In genomic region chr8:17618846-17619245, GRCm38 (mm10) we compare ENCODE assay signal across 17 mouse cellular contexts.
DNase-seq lines count a peak whose midpoint lies in the region; ATAC-seq and TF ChIP-seq lines count a peak whose summit lies in the region.
"Had no signal": no experiment of that assay in that cellular context is flagged by ENCODE, and none has a peak within 500 bp of the region (broad histone marks: within the 10 kb centered on the region; RNA-seq: fewer than 3 reads in every experiment).

No protein-coding gene starts in this region.

- no peak overlapping the region for H3K9ac ChIP-seq in forebrain, embryonic 14.5 days (ENCODE audit: low read length)
- H3K9ac ChIP-seq in forebrain, embryonic 11.5 days (ENCODE audit: low read length): no peak overlapping the region
- H3K9ac ChIP-seq in midbrain, embryonic 14.5 days (replicated peaks; ENCODE audit: low read length): no peak overlapping the region
- no peak overlapping the region for H3K9ac ChIP-seq in midbrain, embryonic 15.5 days
- H3K9ac ChIP-seq in forebrain, embryonic 16.5 days (replicated peaks; ENCODE audit: low read depth, low read length): no peak overlapping the region
- H3K9ac ChIP-seq: embryonic facial prominence, embryonic 12.5 days; hindbrain, embryonic 13.5 days had no signal

- ATAC-seq in forebrain, embryonic 14.5 days: peak; percentile 67
- no peak for ATAC-seq in forebrain, embryonic 11.5 days (replicated peaks; ENCODE audit: low FRiP score)
- ATAC-seq in midbrain, embryonic 14.5 days (ENCODE audit: low FRiP score, low TSS enrichment): peak; percentile 34; the same call in 1 of the 2 replicates
- no peak for ATAC-seq in midbrain, embryonic 15.5 days (replicated peaks)
- ATAC-seq in forebrain, embryonic 16.5 days: peak; percentile 47
- ATAC-seq: intestine, embryonic 16.5 days had no signal

- no peak overlapping the region for H3K27ac ChIP-seq in forebrain, embryonic 14.5 days (ENCODE audit: low read depth, low read length)
- no peak overlapping the region for H3K27ac ChIP-seq in forebrain, embryonic 11.5 days (ENCODE audit: low read depth, low read length)
- no peak overlapping the region for H3K27ac ChIP-seq in midbrain, embryonic 14.5 days (replicated peaks; ENCODE audit: low read depth, low read length)
- no peak overlapping the region for H3K27ac ChIP-seq in midbrain, embryonic 15.5 days
- no peak overlapping the region for H3K27ac ChIP-seq in forebrain, embryonic 16.5 days (ENCODE audit: low read length)
- H3K27ac ChIP-seq: embryonic facial prominence, embryonic 12.5 days; heart, embryonic 10.5 days; hindbrain, embryonic 13.5 days had no signal

- DNase-seq in forebrain, embryonic 14.5 days (ENCODE audit: low spot score): peak; percentile 86
- DNase-seq in forebrain, embryonic 11.5 days (ENCODE audit: low spot score): no peak
- DNase-seq in midbrain, embryonic 14.5 days: peak; percentile 58
- peak; percentile 91 for DNase-seq in brain, embryonic 14.5 days (ENCODE audit: low read depth)
- DNase-seq in lung, postnatal 25 days (ENCODE audit: low spot score): no peak
- DNase-seq: adrenal gland, adult 8-10 months; adrenal gland, postnatal 36 days; cerebellum, adult 18-20 months; gastrocnemius, postnatal 10 days; heart, postnatal 10 days; kidney, adult 2 months had no signal

- H3K27me3 ChIP-seq in forebrain, embryonic 14.5 days (replicated peaks; ENCODE audit: control insufficient read depth, insufficient read depth, low read length): no peaks in the 10 kb centered on the region
- no peaks in the 10 kb centered on the region for H3K27me3 ChIP-seq in forebrain, embryonic 11.5 days (ENCODE audit: control insufficient read depth, insufficient read depth, low read length)
- no peaks in the 10 kb centered on the region for H3K27me3 ChIP-seq in midbrain, embryonic 14.5 days (ENCODE audit: control insufficient read depth, insufficient read depth, low read length)
- H3K27me3 ChIP-seq in midbrain, embryonic 15.5 days (replicated peaks): no peaks in the 10 kb centered on the region
- H3K27me3 ChIP-seq in forebrain, embryonic 16.5 days (replicated peaks; ENCODE audit: control insufficient read depth, insufficient read depth, low read length): no peaks in the 10 kb centered on the region
- H3K27me3 ChIP-seq: embryonic facial prominence, embryonic 12.5 days; hindbrain, embryonic 13.5 days had no signal

- TF ChIP-seq POLR2A in brain, embryonic 14.5 days (IDR thresholded peaks at IDR 0.05; ENCODE audit: borderline replicate concordance, extremely low read depth, insufficient read depth, insufficient read length, poor library complexity, severe bottlenecking): no peak

- no peaks in the 10 kb centered on the region for H3K9me3 ChIP-seq in forebrain, embryonic 14.5 days (replicated peaks; ENCODE audit: control insufficient read depth, low read length)
- no peaks in the 10 kb centered on the region for H3K9me3 ChIP-seq in forebrain, embryonic 11.5 days (ENCODE audit: control insufficient read depth, low read length)
- no peaks in the 10 kb centered on the region for H3K9me3 ChIP-seq in midbrain, embryonic 14.5 days (ENCODE audit: control insufficient read depth, low read length)
- H3K9me3 ChIP-seq in midbrain, embryonic 15.5 days: no peaks in the 10 kb centered on the region
- no peaks in the 10 kb centered on the region for H3K9me3 ChIP-seq in forebrain, embryonic 16.5 days (ENCODE audit: control insufficient read depth, low read length)
- H3K9me3 ChIP-seq: embryonic facial prominence, embryonic 12.5 days; heart, embryonic 10.5 days; hindbrain, embryonic 13.5 days had no signal

- no peaks in the 10 kb centered on the region for H3K36me3 ChIP-seq in forebrain, embryonic 14.5 days (ENCODE audit: control insufficient read depth, insufficient read depth, low read length)
- H3K36me3 ChIP-seq in forebrain, embryonic 11.5 days (ENCODE audit: control insufficient read depth, insufficient read depth, low read length): no peaks in the 10 kb centered on the region
- no peaks in the 10 kb centered on the region for H3K36me3 ChIP-seq in midbrain, embryonic 14.5 days (ENCODE audit: control insufficient read depth, insufficient read depth, low read length)
- H3K36me3 ChIP-seq in midbrain, embryonic 15.5 days (replicated peaks): no peaks in the 10 kb centered on the region
- H3K36me3 ChIP-seq in forebrain, embryonic 16.5 days (ENCODE audit: control insufficient read depth, insufficient read depth): no peaks in the 10 kb centered on the region
- H3K36me3 ChIP-seq: embryonic facial prominence, embryonic 12.5 days; heart, embryonic 10.5 days; hindbrain, embryonic 13.5 days had no signal

- H3K4me2 ChIP-seq in forebrain, embryonic 14.5 days (ENCODE audit: low read length): no peak overlapping the region
- H3K4me2 ChIP-seq in forebrain, embryonic 11.5 days (ENCODE audit: low read depth, low read length, severe bottlenecking): no peak overlapping the region
- no peak overlapping the region for H3K4me2 ChIP-seq in midbrain, embryonic 14.5 days (ENCODE audit: low read length)
- H3K4me2 ChIP-seq in midbrain, embryonic 15.5 days: no peak overlapping the region
- H3K4me2 ChIP-seq in forebrain, embryonic 16.5 days (ENCODE audit: low read length): no peak overlapping the region
- H3K4me2 ChIP-seq: embryonic facial prominence, embryonic 12.5 days; hindbrain, embryonic 13.5 days had no signal

- no peak overlapping the region for H3K4me3 ChIP-seq in forebrain, embryonic 14.5 days (ENCODE audit: low read depth, low read length)
- no peak overlapping the region for H3K4me3 ChIP-seq in forebrain, embryonic 11.5 days (ENCODE audit: low read depth, low read length)
- H3K4me3 ChIP-seq in midbrain, embryonic 14.5 days (replicated peaks; ENCODE audit: low read depth, low read length): no peak overlapping the region
- H3K4me3 ChIP-seq in midbrain, embryonic 15.5 days: no peak overlapping the region
- H3K4me3 ChIP-seq in forebrain, embryonic 16.5 days (replicated peaks; ENCODE audit: low read length): no peak overlapping the region
- H3K4me3 ChIP-seq: embryonic facial prominence, embryonic 12.5 days; heart, embryonic 10.5 days; hindbrain, embryonic 13.5 days had no signal

- H3K4me1 ChIP-seq in forebrain, embryonic 14.5 days (ENCODE audit: control insufficient read depth, insufficient read depth, low read length): no peaks in the 10 kb centered on the region
- no peaks in the 10 kb centered on the region for H3K4me1 ChIP-seq in forebrain, embryonic 11.5 days (replicated peaks; ENCODE audit: control insufficient read depth, insufficient read depth, low read length)
- no peaks in the 10 kb centered on the region for H3K4me1 ChIP-seq in midbrain, embryonic 14.5 days (ENCODE audit: control insufficient read depth, insufficient read depth, low read length)
- no peaks in the 10 kb centered on the region for H3K4me1 ChIP-seq in midbrain, embryonic 15.5 days
- H3K4me1 ChIP-seq in forebrain, embryonic 16.5 days (replicated peaks; ENCODE audit: control insufficient read depth, insufficient read depth, low read length): 0 out of 2 replicates have a peak, but pooled peaks cover 2% of the 10 kb centered on the region
- H3K4me1 ChIP-seq: embryonic facial prominence, embryonic 12.5 days; heart, embryonic 10.5 days; hindbrain, embryonic 13.5 days had no signal

- no peak for TF ChIP-seq CTCF in brain, embryonic 14.5 days (IDR thresholded peaks at IDR 0.05; ENCODE audit: borderline replicate concordance, extremely low read depth, insufficient read depth, insufficient read length)

Comparison
In these comparisons a context has a peak if more than half of its experiments do, and no peak if none do; other contexts are left out.
1. ATAC-seq: peak in forebrain, embryonic 14.5 days (single experiment), midbrain, embryonic 14.5 days (single experiment) and forebrain, embryonic 16.5 days (single experiment); none in forebrain, embryonic 11.5 days (single experiment) and midbrain, embryonic 15.5 days (single experiment).
2. DNase-seq: peak in forebrain, embryonic 14.5 days (single experiment), midbrain, embryonic 14.5 days (single experiment) and brain, embryonic 14.5 days (single experiment); none in forebrain, embryonic 11.5 days (single experiment) and lung, postnatal 25 days (single experiment).